Mouse (Mus musculus) heart, adult 2 months (tissue): ENCODE results near the gene Rab30.
A peak's percentile ranks its signal among the peaks of the same experiment; 100 is the strongest.

Experiments used
- CTCF ChIP-seq: fragments of 200-600 bp; IDR thresholded peaks from 2 replicates; pipeline ENCODE4 v1.8.1; 2022; ENCODE audit warnings: antibody characterized with exemption, mild to moderate bottlenecking, moderate library complexity
- POLR2A ChIP-seq: fragments of 200-500 bp; IDR thresholded peaks from 2 replicates; pipeline ENCODE4 v1.6.1; 2011; ENCODE audit warnings: mild to moderate bottlenecking, low read depth, low read length, control low read depth; ENCODE audit not compliant: insufficient read depth

DNA sequence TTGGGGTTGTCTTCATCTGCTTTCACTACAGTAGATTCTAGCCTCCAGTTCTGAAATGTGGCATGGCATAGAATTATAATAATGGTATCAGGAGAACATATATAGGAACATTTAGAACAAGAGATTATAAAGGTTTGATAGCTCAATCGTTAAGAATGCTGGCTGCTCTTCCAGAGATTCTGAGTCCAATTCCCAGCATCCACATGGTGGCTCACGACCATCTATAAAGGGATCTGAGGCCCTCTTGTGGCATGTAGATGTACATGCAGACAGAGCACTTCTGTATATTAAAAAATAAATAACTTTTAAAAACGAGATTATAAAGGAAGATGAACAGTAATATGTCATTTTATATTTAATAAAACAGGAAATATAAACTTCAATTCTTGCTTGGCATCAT lies 152.1 kb downstream of the Rab30 start:
- TF ChIP-seq CTCF (peak; percentile 65), POLR2A (no peak)
